Mouse (Mus musculus) midbrain, embryonic 13.5 days (tissue): ENCODE measurements around the gene Nrip3. TPM values are rescaled to one million over a fixed set of nuclear protein-coding genes. Genes with fewer than 3 reads are reported as not detected.
A peak's percentile ranks its signal among the peaks of the same experiment; 100 is the strongest.

Experiments used
- ATAC-seq: fragments of 200-750 bp; cut with Nextera tagmentation; 2 replicates; pipeline ENCODE4 v1.8.0; 2017; ENCODE audit warnings: mild to moderate bottlenecking, moderate TSS enrichment, moderate library complexity
- H3K27ac ChIP-seq: fragments of 300-500 bp; sonication (generic); 2 replicates; pipeline ENCODE4 v1.5.1; 2015; ENCODE audit warnings: inconsistent platforms, mild to moderate bottlenecking, moderate library complexity
- H3K27me3 ChIP-seq: fragments of 300-500 bp; sonication (generic); 2 replicates; pipeline ENCODE4 v1.6.1; 2015; ENCODE audit warnings: mild to moderate bottlenecking, inconsistent platforms
- H3K36me3 ChIP-seq: fragments of 300-500 bp; sonication (generic); 2 replicates; pipeline ENCODE4 v1.6.1; 2015; ENCODE audit warnings: mild to moderate bottlenecking, inconsistent platforms
- H3K4me1 ChIP-seq: fragments of 300-500 bp; sonication (generic); replicated peaks from 2 replicates; pipeline ENCODE4 v1.6.1; 2015; ENCODE audit warnings: inconsistent platforms
- H3K4me2 ChIP-seq: fragments of 300-500 bp; sonication (generic); replicated peaks from 2 replicates; pipeline ENCODE4 v1.6.1; 2015; ENCODE audit warnings: moderate library complexity, mild to moderate bottlenecking, inconsistent platforms
- H3K4me3 ChIP-seq: fragments of 300-500 bp; sonication (generic); replicated peaks from 2 replicates; pipeline ENCODE4 v1.5.1; 2015; ENCODE audit warnings: mild to moderate bottlenecking, inconsistent platforms
- H3K9ac ChIP-seq: fragments of 300-500 bp; sonication (generic); replicated peaks from 2 replicates; pipeline ENCODE4 v1.6.1; 2015; ENCODE audit warnings: mild to moderate bottlenecking, inconsistent platforms
- H3K9me3 ChIP-seq: fragments of 300-500 bp; sonication (generic); 2 replicates; pipeline ENCODE4 v1.6.1; 2016; ENCODE audit warnings: mild to moderate bottlenecking, inconsistent platforms
- WGBS: fragments of 180-500 bp; shearing (Covaris S2); methylation state at CpG from one replicate; pipeline ENCODE4 v1.1.7; 2015; 5-methylcytosine and 5-hydroxymethylcytosine counted together
- polyA plus RNA-seq: library from polyadenylated mRNA; unstranded; fragments of >200 nt; fragmentation: Nextera tagmentation; extraction: Ambion mirVana; gene quantifications from 2 replicates; pipeline ENCODE4 v1.2.1, GENCODE M21; 2015

Gene Nrip3
- polyA plus RNA-seq, 1 experiment from 2014 or later = 2.0 TPM

GRCm38 (mm10) chr7:109764009-109764408 lies 17.8 kb downstream of the Nrip3 start:
- Histone ChIP-seq H3K36me3 (no peaks in the 10 kb centered on the region), H3K27ac (no peak overlapping the region), H3K27me3 (no peaks in the 10 kb centered on the region), H3K4me3 (no peak overlapping the region), H3K4me1 (no peaks in the 10 kb centered on the region), H3K9ac (no peak overlapping the region), H3K4me2 (no peak overlapping the region), H3K9me3 (no peaks in the 10 kb centered on the region)
- no peak for ATAC-seq
- WGBS = 83% methylated on average over 2 of the region's 2 CpGs

- Histone ChIP-seq H3K36me3 (no peaks in the 10 kb centered on the region), H3K4me3 (no peak overlapping the region), H3K4me1 (peaks cover 16% of the 10 kb centered on the region), H3K27me3 (no peaks in the 10 kb centered on the region), H3K9ac (no peak overlapping the region), H3K9me3 (no peaks in the 10 kb centered on the region), H3K27ac (no peak overlapping the region), H3K4me2 (no peak overlapping the region)
- ATAC-seq = no peak
- WGBS = 99% methylated on average over 3 of the region's 3 CpGs
These were observed 25.5 kb downstream of the Nrip3 start for GRCm38 (mm10) chr7:109756291-109756690.

GRCm38 (mm10) chr7:109754034-109754433 lies 27.8 kb downstream of the Nrip3 start:
- Histone ChIP-seq H3K9me3 (no peaks in the 10 kb centered on the region), H3K36me3 (no peaks in the 10 kb centered on the region; the same call in 1 of the 2 replicates), H3K4me3 (no peak overlapping the region), H3K27ac (no peak overlapping the region), H3K9ac (peak overlapping the region; percentile 97; the same call in 1 of the 2 replicates), H3K4me2 (no peak overlapping the region), H3K4me1 (peaks cover 25% of the 10 kb centered on the region), H3K27me3 (no peaks in the 10 kb centered on the region)
- no peak for ATAC-seq
- WGBS = 95% methylated on average over 8 of the region's 8 CpGs

- WGBS = under 1% methylated on average over 74 of the region's 74 CpGs
- peak; percentile 95 for ATAC-seq
- H3K27ac ChIP-seq = peak within 1 kb of the TSS; percentile 87
- peak within 1 kb of the TSS; percentile 97 for H3K9ac ChIP-seq
- H3K9me3 ChIP-seq = no peaks in the 10 kb centered on the region
- H3K36me3 ChIP-seq = peaks cover 5% of the 10 kb centered on the region
- H3K27me3 ChIP-seq = no peaks in the 10 kb centered on the region
- peaks cover 25% of the 10 kb centered on the region for H3K4me1 ChIP-seq
- H3K4me2 ChIP-seq = peak within 1 kb of the TSS; percentile 93
- peak within 1 kb of the TSS; percentile 91 for H3K4me3 ChIP-seq
These were observed 29.6 kb downstream of the Nrip3 start, which contains the start of gene Tmem9b for GRCm38 (mm10) chr7:109752008-109752925. Gene Tmem9b, minus strand, starts transcription at chr7:109752875.

- peaks cover 6% of the 10 kb centered on the region for H3K36me3 ChIP-seq
- peak overlapping the region; percentile 97 for H3K9ac ChIP-seq
- H3K4me1 ChIP-seq = peaks cover 25% of the 10 kb centered on the region
- H3K9me3 ChIP-seq = no peaks in the 10 kb centered on the region
- H3K4me2 ChIP-seq = peak overlapping the region; percentile 93
- H3K27ac ChIP-seq = peak overlapping the region; percentile 87
- no peaks in the 10 kb centered on the region for H3K27me3 ChIP-seq
- WGBS = 3% methylated on average over 13 of the region's 13 CpGs
- ATAC-seq = peak; percentile 40
- peak overlapping the region; percentile 91 for H3K4me3 ChIP-seq
These were observed 30.3 kb downstream of the Nrip3 start for GRCm38 (mm10) chr7:109751427-109752007.

- no peak overlapping the region for H3K4me2 ChIP-seq
- peaks cover 14% of the 10 kb centered on the region for H3K4me1 ChIP-seq
- H3K9ac ChIP-seq = no peak overlapping the region
- H3K4me3 ChIP-seq = no peak overlapping the region
- ATAC-seq = no peak
- H3K9me3 ChIP-seq = no peaks in the 10 kb centered on the region
- 65% methylated on average over 1 of the region's 1 CpGs for WGBS
- H3K27me3 ChIP-seq = no peaks in the 10 kb centered on the region
- no peak overlapping the region for H3K27ac ChIP-seq
- peaks cover 39% of the 10 kb centered on the region for H3K36me3 ChIP-seq
These were observed 34.1 kb downstream of the Nrip3 start for GRCm38 (mm10) chr7:109747747-109748146.

GRCm38 (mm10) chr7:109741703-109742102 lies 40.1 kb downstream of the Nrip3 start:
- Histone ChIP-seq H3K4me2 (no peak overlapping the region), H3K9ac (no peak overlapping the region), H3K36me3 (peaks cover 82% of the 10 kb centered on the region), H3K27me3 (no peaks in the 10 kb centered on the region), H3K9me3 (no peaks in the 10 kb centered on the region), H3K4me1 (no peaks in the 10 kb centered on the region), H3K4me3 (no peak overlapping the region), H3K27ac (no peak overlapping the region)
- 90% methylated on average over 4 of the region's 4 CpGs for WGBS
- ATAC-seq = no peak

GRCm38 (mm10) chr7:109741060-109741459 lies 40.8 kb downstream of the Nrip3 start:
- WGBS = 92% methylated on average over 1 of the region's 1 CpGs

GRCm38 (mm10) chr7:109739822-109740370 lies 41.9 kb downstream of the Nrip3 start:
- H3K4me1 ChIP-seq = no peaks in the 10 kb centered on the region
- ATAC-seq = no peak
- no peak overlapping the region for H3K9ac ChIP-seq
- H3K27ac ChIP-seq = no peak overlapping the region
- H3K36me3 ChIP-seq = peaks cover 84% of the 10 kb centered on the region
- H3K27me3 ChIP-seq = no peaks in the 10 kb centered on the region
- H3K9me3 ChIP-seq = no peaks in the 10 kb centered on the region
- no peak overlapping the region for H3K4me3 ChIP-seq
- no peak overlapping the region for H3K4me2 ChIP-seq
- 94% methylated on average over 5 of the region's 5 CpGs for WGBS

More at GRCm38 (mm10) chr7:109741060-109741459, 40.8 kb downstream of the Nrip3 start:
- H3K9me3 ChIP-seq = no peaks in the 10 kb centered on the region
- no peak overlapping the region for H3K9ac ChIP-seq
- H3K27ac ChIP-seq = no peak overlapping the region
- no peak overlapping the region for H3K4me2 ChIP-seq
- H3K4me1 ChIP-seq = no peaks in the 10 kb centered on the region
- H3K4me3 ChIP-seq = no peak overlapping the region
- peaks cover 82% of the 10 kb centered on the region for H3K36me3 ChIP-seq
- no peaks in the 10 kb centered on the region for H3K27me3 ChIP-seq
- no peak for ATAC-seq

GRCm38 (mm10) chr7:109734806-109735205 lies 47.0 kb downstream of the Nrip3 start:
- Histone ChIP-seq H3K4me3 (no peak overlapping the region), H3K9me3 (no peaks in the 10 kb centered on the region), H3K4me1 (no peaks in the 10 kb centered on the region), H3K9ac (no peak overlapping the region), H3K27me3 (no peaks in the 10 kb centered on the region), H3K4me2 (no peak overlapping the region), H3K27ac (no peak overlapping the region), H3K36me3 (peaks cover 49% of the 10 kb centered on the region)
- no peak for ATAC-seq
- WGBS = 93% methylated on average over 4 of the region's 4 CpGs

GRCm38 (mm10) chr7:109731626-109732025 lies 50.2 kb downstream of the Nrip3 start, which contains the start of gene Ascl3:
Gene Ascl3, minus strand, starts transcription at chr7:109731726.
- 88% methylated on average over 5 of the region's 5 CpGs for WGBS
- Histone ChIP-seq H3K4me3 (no peak within 1 kb of the TSS), H3K9me3 (no peaks in the 10 kb centered on the region), H3K27ac (no peak within 1 kb of the TSS), H3K27me3 (no peaks in the 10 kb centered on the region), H3K36me3 (peaks cover 24% of the 10 kb centered on the region), H3K9ac (no peak within 1 kb of the TSS), H3K4me1 (no peaks in the 10 kb centered on the region), H3K4me2 (no peak within 1 kb of the TSS)
- ATAC-seq = no peak

GRCm38 (mm10) chr7:109723697-109724096 lies 58.1 kb downstream of the Nrip3 start, which contains the start of gene BC051019:
Gene BC051019, minus strand, starts transcription at chr7:109723850.
- 96% methylated on average over 5 of the region's 5 CpGs for WGBS
- no peak within 1 kb of the TSS for H3K4me2 ChIP-seq

More at GRCm38 (mm10) chr7:109723697-109724096, 58.1 kb downstream of the Nrip3 start, which contains the start of gene BC051019:
- Histone ChIP-seq H3K36me3 (no peaks in the 10 kb centered on the region), H3K4me1 (no peaks in the 10 kb centered on the region), H3K9ac (no peak within 1 kb of the TSS), H3K27me3 (no peaks in the 10 kb centered on the region), H3K4me3 (no peak within 1 kb of the TSS), H3K27ac (no peak within 1 kb of the TSS), H3K9me3 (no peaks in the 10 kb centered on the region)
- ATAC-seq = no peak
